Mouse (Mus musculus): ENCODE data around the gene Ccdc173.

DNA sequence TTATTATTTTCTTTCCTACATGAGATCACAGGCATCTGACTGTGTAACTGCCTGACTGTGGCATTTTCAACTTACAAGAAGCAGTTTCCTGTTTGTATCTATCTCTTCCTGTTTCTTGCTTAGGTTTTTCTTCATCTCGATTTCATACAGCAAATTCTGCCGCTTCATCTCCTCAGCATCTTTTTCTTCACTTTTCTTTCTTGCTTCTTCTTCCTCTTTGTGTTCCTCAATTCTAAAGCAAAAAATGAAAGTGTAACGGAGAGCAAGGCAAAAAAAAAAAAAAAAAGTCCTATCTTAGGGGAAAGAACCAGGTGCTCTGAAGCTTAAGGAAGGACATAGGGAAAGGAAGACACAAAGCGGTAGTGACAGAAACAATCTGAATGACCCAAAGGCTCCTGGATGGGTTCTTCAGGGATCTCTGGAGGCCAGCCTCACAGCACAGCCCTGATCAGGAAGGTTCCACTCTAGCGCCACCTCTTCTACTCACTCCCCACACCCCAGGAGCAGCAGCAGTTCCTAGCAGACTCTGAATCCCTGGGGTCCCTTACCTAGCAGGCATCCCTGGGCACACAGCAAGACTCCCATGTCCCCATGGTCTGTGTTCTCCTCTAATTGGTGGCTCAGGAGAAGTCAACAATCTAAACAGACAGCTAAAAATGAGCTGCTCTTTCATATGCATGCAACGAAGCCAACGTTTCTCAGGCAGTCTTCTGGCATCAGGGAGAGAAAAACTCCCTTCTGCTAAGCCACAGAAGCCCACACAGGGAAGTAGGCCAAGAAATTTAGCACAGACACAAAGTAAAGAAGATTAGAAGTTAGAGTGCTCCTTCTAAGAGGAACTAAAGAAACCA is 11.2 kb downstream of the Ccdc173 start:
- no peak for TF ChIP-seq CTCF (IDR thresholded peaks at IDR 0.05; ENCODE audit: control insufficient read depth, insufficient read depth, insufficient replicate concordance, low read depth, low read length)
- no peak for TF ChIP-seq POLR2A (IDR thresholded peaks at IDR 0.05; ENCODE audit: control insufficient read depth, low read depth, low read length)
